Comparison of ENCODE assay signal across 25 mouse cellular contexts in the genomic region with DNA sequence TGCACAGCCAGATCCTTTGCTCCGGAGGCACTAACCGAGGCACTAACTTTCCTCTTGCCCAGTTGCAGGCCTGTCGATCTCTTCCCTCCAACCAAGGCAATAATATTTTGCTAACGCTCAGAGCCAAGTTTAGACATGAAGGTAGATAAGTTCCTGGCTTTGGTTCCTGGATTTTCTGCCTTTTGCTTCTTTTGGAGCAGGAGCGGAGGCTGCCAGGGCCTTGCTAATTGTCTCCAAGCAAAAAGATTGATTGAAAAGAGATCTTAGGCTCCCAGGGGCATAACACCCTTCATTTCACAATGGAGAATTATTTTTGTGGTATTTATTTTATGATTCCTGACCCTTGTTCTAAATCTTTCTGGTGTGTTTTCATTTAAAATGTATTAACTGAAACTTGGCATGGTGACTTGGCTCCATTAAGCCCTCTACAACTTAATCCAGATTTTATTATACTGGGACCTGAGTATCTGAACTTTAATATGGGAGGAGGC.
DNase-seq lines count a peak whose midpoint lies in the region; ATAC-seq and TF ChIP-seq lines count a peak whose summit lies in the region.
"Had no signal": no experiment of that assay in that cellular context is flagged by ENCODE, and none has a peak within 500 bp of the region (broad histone marks: within the 10 kb centered on the region; RNA-seq: fewer than 3 reads in every experiment).

No protein-coding gene starts in this region.

- H3K9me3 ChIP-seq in midbrain, postnatal 0 days (ENCODE audit: low read length): no peaks in the 10 kb centered on the region
- no peaks in the 10 kb centered on the region for H3K9me3 ChIP-seq in midbrain, embryonic 14.5 days (ENCODE audit: control insufficient read depth, low read length)
- H3K9me3 ChIP-seq in heart, embryonic 10.5 days: no peaks in the 10 kb centered on the region
- H3K9me3 ChIP-seq: embryonic facial prominence, embryonic 12.5 days; forebrain, embryonic 10.5 days; hindbrain, embryonic 15.5 days; intestine, embryonic 15.5 days; midbrain, embryonic 12.5 days had no signal

- DNase-seq in gastrocnemius, adult 2 months: no peak
- no peak for DNase-seq in gastrocnemius, postnatal 10 days
- DNase-seq in midbrain, postnatal 0 days (ENCODE audit: low spot score): peak; percentile 7
- no peak for DNase-seq in midbrain, embryonic 14.5 days
- DNase-seq in gonadal fat pad, adult 2 months (ENCODE audit: low read depth): peak; percentile 93
- no peak for DNase-seq in thymus, postnatal 14 days
- no peak for DNase-seq in heart, embryonic 10.5 days (ENCODE audit: low spot score)
- DNase-seq: adrenal gland, postnatal 14 days; cerebellum, adult 11 months; cerebellum, adult 9-11 months; gastrocnemius, postnatal 36 days; heart, postnatal 4 days; layer of hippocampus, adult 9-11 months; liver, postnatal 0 days; lung, postnatal 14 days; right cerebral cortex, postnatal 14 days; spleen, adult 18-20 months had no signal

- H3K4me3 ChIP-seq in gastrocnemius, adult 2 months: no peak overlapping the region
- no peak overlapping the region for H3K4me3 ChIP-seq in midbrain, postnatal 0 days (ENCODE audit: low read depth, low read length)
- no peak overlapping the region for H3K4me3 ChIP-seq in midbrain, embryonic 14.5 days (replicated peaks; ENCODE audit: low read depth, low read length)
- H3K4me3 ChIP-seq in heart, embryonic 10.5 days: no peak overlapping the region
- H3K4me3 ChIP-seq: embryonic facial prominence, embryonic 12.5 days; forebrain, embryonic 10.5 days; hindbrain, embryonic 15.5 days; intestine, embryonic 15.5 days; midbrain, embryonic 12.5 days had no signal

- H3K4me2 ChIP-seq in midbrain, postnatal 0 days (ENCODE audit: low read depth, low read length, poor library complexity, severe bottlenecking): no peak overlapping the region
- no peak overlapping the region for H3K4me2 ChIP-seq in midbrain, embryonic 14.5 days (ENCODE audit: low read length)
- H3K4me2 ChIP-seq: embryonic facial prominence, embryonic 12.5 days; hindbrain, embryonic 15.5 days; intestine, embryonic 15.5 days; liver, embryonic 11.5 days; midbrain, embryonic 12.5 days had no signal

- H3K9ac ChIP-seq in midbrain, postnatal 0 days (replicated peaks; ENCODE audit: low read length, poor library complexity, severe bottlenecking): no peak overlapping the region
- H3K9ac ChIP-seq in midbrain, embryonic 14.5 days (replicated peaks; ENCODE audit: low read length): no peak overlapping the region
- H3K9ac ChIP-seq: embryonic facial prominence, embryonic 12.5 days; hindbrain, embryonic 15.5 days; intestine, embryonic 15.5 days; liver, postnatal 0 days; midbrain, embryonic 12.5 days had no signal

- WGBS in midbrain, postnatal 0 days: 84% methylated on average over 5 of the region's 5 CpGs
- WGBS in midbrain, embryonic 14.5 days: 87% methylated on average over 5 of the region's 5 CpGs
- 86% methylated on average over 5 of the region's 5 CpGs for WGBS in heart, embryonic 10.5 days

- intact Hi-C loops in gastrocnemius, adult 2 months (cut with DNase I): no loop called here

- peak overlapping the region; percentile 20; the same call in 1 of the 2 replicates for H3K27ac ChIP-seq in gastrocnemius, adult 2 months
- H3K27ac ChIP-seq in midbrain, postnatal 0 days (ENCODE audit: low read depth, low read length): no peak overlapping the region
- H3K27ac ChIP-seq in midbrain, embryonic 14.5 days (replicated peaks; ENCODE audit: low read depth, low read length): no peak overlapping the region
- no peak overlapping the region for H3K27ac ChIP-seq in heart, embryonic 10.5 days
- H3K27ac ChIP-seq: embryonic facial prominence, embryonic 12.5 days; forebrain, embryonic 10.5 days; intestine, embryonic 15.5 days; midbrain, embryonic 12.5 days had no signal

- no peaks in the 10 kb centered on the region for H3K36me3 ChIP-seq in midbrain, postnatal 0 days (ENCODE audit: insufficient read depth, low read length)
- H3K36me3 ChIP-seq in midbrain, embryonic 14.5 days (ENCODE audit: control insufficient read depth, insufficient read depth, low read length): no peaks in the 10 kb centered on the region
- H3K36me3 ChIP-seq in heart, embryonic 10.5 days: no peaks in the 10 kb centered on the region
- H3K36me3 ChIP-seq: embryonic facial prominence, embryonic 12.5 days; forebrain, embryonic 10.5 days; hindbrain, embryonic 15.5 days; intestine, embryonic 15.5 days; midbrain, embryonic 12.5 days had no signal

- H3K27me3 ChIP-seq in midbrain, postnatal 0 days (ENCODE audit: insufficient read depth, low read length): no peaks in the 10 kb centered on the region
- no peaks in the 10 kb centered on the region for H3K27me3 ChIP-seq in midbrain, embryonic 14.5 days (ENCODE audit: control insufficient read depth, insufficient read depth, low read length)
- H3K27me3 ChIP-seq in heart, embryonic 10.5 days (ENCODE audit: insufficient read depth, poor library complexity, severe bottlenecking): no peaks in the 10 kb centered on the region
- H3K27me3 ChIP-seq: embryonic facial prominence, embryonic 12.5 days; hindbrain, embryonic 15.5 days; intestine, embryonic 15.5 days; midbrain, embryonic 12.5 days; Patski had no signal

- no peaks in the 10 kb centered on the region for H3K4me1 ChIP-seq in midbrain, postnatal 0 days (ENCODE audit: insufficient read depth, low read length)
- H3K4me1 ChIP-seq in midbrain, embryonic 14.5 days (ENCODE audit: control insufficient read depth, insufficient read depth, low read length): 0 out of 2 replicates have a peak, but pooled peaks cover 3% of the 10 kb centered on the region
- H3K4me1 ChIP-seq in heart, embryonic 10.5 days: no peaks in the 10 kb centered on the region
- H3K4me1 ChIP-seq: embryonic facial prominence, embryonic 12.5 days; forebrain, embryonic 10.5 days; hindbrain, embryonic 15.5 days; intestine, embryonic 15.5 days; midbrain, embryonic 12.5 days had no signal

- ATAC-seq in midbrain, postnatal 0 days (ENCODE audit: low FRiP score): no peak
- no peak for ATAC-seq in midbrain, embryonic 14.5 days (ENCODE audit: low FRiP score, low TSS enrichment)
- ATAC-seq: forebrain, embryonic 16.5 days; intestine, embryonic 15.5 days; liver, postnatal 0 days; Patski had no signal

- no peak for TF ChIP-seq CTCF in gastrocnemius, adult 2 months (IDR thresholded peaks at IDR 0.05)
- TF ChIP-seq CTCF in midbrain, postnatal 0 days (IDR thresholded peaks at IDR 0.05): no peak

Comparison
In these comparisons a context has a peak if more than half of its experiments do, and no peak if none do; other contexts are left out.
1. DNase-seq: peak in midbrain, postnatal 0 days (single experiment) and gonadal fat pad, adult 2 months (single experiment); none in gastrocnemius, adult 2 months (single experiment), gastrocnemius, postnatal 10 days (single experiment), midbrain, embryonic 14.5 days (single experiment), thymus, postnatal 14 days (single experiment) and heart, embryonic 10.5 days (single experiment).